Mouse (Mus musculus) thymus, adult 2 months (tissue): Measurements from ENCODE around the gene OR5BS1P. TPM values are rescaled to one million over a fixed set of nuclear protein-coding genes. Genes with fewer than 3 reads are reported as not detected.
"Not testable (repeated sequence)": the region's sequence is repeated elsewhere in the genome, so short reads cannot be mapped to it uniquely, and the experiment has no call there.

ENCODE experiments used
- DNase-seq: peaks from one replicate; pipeline ENCODE4 v3.0.0; 2021
- H3K27ac ChIP-seq: fragments of 200-500 bp; 2 replicates; pipeline ENCODE4 v1.5.1; 2012; ENCODE audit warnings: low read length, control low read depth; ENCODE audit not compliant: control insufficient read depth, insufficient read depth
- H3K27me3 ChIP-seq: fragments of 200-500 bp; 2 replicates; pipeline ENCODE4 v1.6.1; 2012; ENCODE audit warnings: mild to moderate bottlenecking, low read length, moderate library complexity, mixed read lengths; ENCODE audit not compliant: control insufficient read depth, insufficient read depth
- H3K36me3 ChIP-seq: fragments of 200-500 bp; 2 replicates; pipeline ENCODE4 v1.6.1; 2012; ENCODE audit warnings: mild to moderate bottlenecking, low read length, moderate library complexity; ENCODE audit not compliant: control insufficient read depth, insufficient read depth
- H3K4me1 ChIP-seq: fragments of 200-500 bp; replicated peaks from 2 replicates; pipeline ENCODE4 v1.6.1; 2012; ENCODE audit warnings: low read length; ENCODE audit not compliant: control insufficient read depth, insufficient read depth
- H3K4me3 ChIP-seq: fragments of 200-500 bp; 2 replicates; pipeline ENCODE4 v1.5.1; 2012; ENCODE audit warnings: mild to moderate bottlenecking, low read length, control low read depth, moderate library complexity; ENCODE audit not compliant: control insufficient read depth, insufficient read depth
- CTCF ChIP-seq: fragments of 200-500 bp; IDR thresholded peaks from 2 replicates; pipeline ENCODE4 v1.5.1; 2012; ENCODE audit warnings: mild to moderate bottlenecking, control low read depth, low read length, moderate library complexity, borderline replicate concordance; ENCODE audit not compliant: control insufficient read depth, poor library complexity, insufficient read depth; ENCODE audit errors: extremely low read depth
- POLR2A ChIP-seq: fragments of 200-500 bp; IDR thresholded peaks from 2 replicates; pipeline ENCODE4 v1.6.1; 2012; ENCODE audit warnings: mild to moderate bottlenecking, low read length, control low read depth, moderate library complexity; ENCODE audit not compliant: control insufficient read depth, poor library complexity, insufficient read depth; ENCODE audit errors: extremely low read depth
- WGBS: fragments of 180-500 bp; shearing (Covaris S2); methylation state at CpG from one replicate; pipeline ENCODE4 v1.1.7; 2018; 5-methylcytosine and 5-hydroxymethylcytosine counted together
- polyA plus RNA-seq: library from polyadenylated mRNA; depleted of rRNA; stranded (reverse); fragments of >200 nt; gene quantifications from 2 replicates; pipeline ENCODE4 v1.2.3, GENCODE M21; 2012

OR5BS1P gene
- polyA plus RNA-seq, 1 experiment: not detected

DNA sequence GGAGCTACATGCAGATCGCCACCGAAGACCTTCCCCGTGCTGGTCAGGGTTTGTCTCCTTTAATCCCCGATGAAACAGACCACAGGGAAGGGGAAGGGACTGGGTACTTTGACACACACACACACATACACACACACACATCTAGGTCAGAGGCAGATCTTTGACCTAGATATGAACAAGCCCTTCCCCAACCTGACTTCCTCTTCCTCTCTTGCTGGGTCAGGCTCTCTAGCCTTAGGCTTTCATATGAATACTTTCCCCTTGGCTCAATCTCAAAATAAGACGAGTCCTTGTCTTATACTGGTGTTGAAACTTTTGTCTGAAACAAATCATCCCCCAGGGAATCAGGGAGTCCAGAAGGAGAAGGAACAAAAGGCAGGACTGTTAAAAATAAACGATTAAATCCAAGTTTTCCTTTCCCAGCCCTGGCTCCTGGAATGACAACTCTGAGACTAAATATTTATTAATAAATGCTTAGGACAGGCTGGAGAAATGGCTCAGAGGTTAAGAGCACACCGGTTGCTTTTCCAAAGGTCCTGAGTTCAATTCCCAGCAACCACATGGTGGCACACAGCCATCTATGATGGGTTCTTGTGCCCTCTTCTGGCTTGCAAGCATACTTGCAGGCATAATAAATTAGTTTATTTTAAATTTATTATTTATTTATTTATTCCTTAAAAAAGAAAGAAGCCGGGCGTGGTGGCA lies 36.7 kb downstream of the OR5BS1P start:
- Histone ChIP-seq H3K4me3 (peak overlapping the region; percentile 11; the same call in 1 of the 2 replicates), H3K27ac (peak overlapping the region; percentile 73), H3K4me1 (peaks cover 31% of the 10 kb centered on the region), H3K27me3 (no peaks in the 10 kb centered on the region), H3K36me3 (no peaks in the 10 kb centered on the region)
- TF ChIP-seq POLR2A: no peak
- no peak for TF ChIP-seq CTCF
- WGBS: 39% methylated on average over 9 of the region's 9 CpGs
- peak; percentile 46 for DNase-seq

DNA sequence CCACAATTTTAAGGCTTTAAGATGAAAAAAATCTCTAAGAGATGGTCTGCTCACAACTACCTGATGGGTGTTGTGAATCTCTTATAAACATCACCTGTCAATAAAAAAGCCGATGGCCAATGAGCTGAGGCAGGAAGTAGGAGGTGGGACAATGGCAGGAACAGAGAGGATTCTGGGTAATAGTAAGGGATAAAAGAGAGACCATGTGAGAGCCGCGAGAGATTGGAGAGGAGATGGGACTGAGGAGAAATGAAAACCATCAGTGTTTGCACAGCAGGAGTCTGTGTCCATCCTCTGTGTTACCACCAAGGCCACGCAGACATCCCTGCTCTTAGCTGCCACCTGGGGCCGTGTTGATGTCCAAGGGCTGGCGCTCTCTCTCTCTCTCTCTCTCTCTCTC lies 37.6 kb downstream of the OR5BS1P start:
- Histone ChIP-seq H3K27ac (no peak overlapping the region), H3K27me3 (no peaks in the 10 kb centered on the region), H3K36me3 (no peaks in the 10 kb centered on the region), H3K4me3 (no peak overlapping the region), H3K4me1 (peaks cover 34% of the 10 kb centered on the region)
- no peak for DNase-seq
- no peak for TF ChIP-seq POLR2A
- no peak for TF ChIP-seq CTCF
- WGBS: 90% methylated on average over 5 of the region's 6 CpGs

DNA sequence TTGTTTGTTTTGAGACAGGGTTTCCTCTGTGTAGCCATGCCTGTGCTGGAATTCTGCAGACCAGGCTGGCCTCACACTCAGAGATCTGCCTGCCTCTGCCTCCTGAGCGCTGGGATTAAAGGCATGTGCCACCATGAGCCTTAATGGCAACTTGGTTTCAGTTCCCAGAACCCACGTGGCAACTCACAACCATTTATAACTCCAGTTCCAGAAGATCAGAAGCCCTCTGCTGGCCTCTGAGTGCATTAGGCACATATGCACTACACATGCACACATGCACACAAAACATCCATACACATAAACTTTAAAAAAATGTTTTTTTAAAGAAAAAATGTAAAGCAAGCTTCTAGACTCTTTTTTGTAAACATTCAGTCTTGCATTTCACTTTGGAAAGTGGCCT lies 39.7 kb downstream of the OR5BS1P start:
- no peak for DNase-seq
- Histone ChIP-seq H3K27ac (no peak overlapping the region), H3K36me3 (no peaks in the 10 kb centered on the region), H3K27me3 (no peaks in the 10 kb centered on the region), H3K4me3 (no peak overlapping the region), H3K4me1 (peaks cover 45% of the 10 kb centered on the region)
- WGBS: 63% methylated on average over 2 of the region's 2 CpGs
- TF ChIP-seq CTCF (no peak), POLR2A (no peak)

DNA sequence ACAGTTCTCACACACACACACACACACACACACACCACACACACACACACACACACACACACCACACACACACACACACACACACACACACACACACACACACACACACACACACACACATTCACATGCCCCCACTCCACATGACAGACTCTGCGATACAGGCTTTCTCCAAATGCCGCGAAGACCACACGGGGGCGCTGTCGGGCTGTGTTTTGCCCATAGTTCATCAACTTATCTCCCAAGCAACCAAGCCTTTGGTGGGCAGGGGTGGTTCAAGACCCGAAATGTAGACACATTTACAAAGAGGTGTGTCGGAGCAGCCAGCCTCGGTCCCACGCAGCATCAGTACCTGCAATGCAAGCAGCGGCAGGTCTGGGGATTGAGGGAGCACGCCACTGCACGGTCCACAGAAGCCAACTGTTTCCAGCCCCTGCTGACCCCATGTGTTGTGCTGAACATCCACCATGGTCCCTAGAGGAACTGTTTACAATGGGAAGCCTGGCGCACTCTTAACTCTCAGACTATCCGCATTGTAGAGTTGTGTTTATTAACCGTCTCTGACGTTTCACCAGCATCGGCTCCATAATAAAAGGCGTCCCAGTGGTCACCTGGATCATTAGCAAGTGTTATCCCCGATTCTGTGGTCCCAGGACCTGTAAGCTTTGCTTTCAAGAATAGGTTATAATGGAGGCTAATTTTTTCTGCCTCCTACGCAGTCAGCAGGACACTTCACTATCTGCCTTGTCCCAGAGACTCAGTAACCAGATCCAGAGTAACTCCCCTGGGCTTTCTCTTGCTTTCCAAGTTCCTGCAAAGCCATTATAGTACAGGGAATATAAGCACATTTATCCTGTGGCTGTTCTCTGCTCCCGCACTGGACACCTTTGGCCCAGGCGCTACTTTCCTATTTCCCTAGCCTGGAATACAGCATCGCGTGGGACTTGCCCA lies 41.0 kb downstream of the OR5BS1P start:
- 22% methylated on average over 25 of the region's 25 CpGs for WGBS
- Histone ChIP-seq H3K36me3 (no peaks in the 10 kb centered on the region), H3K4me1 (peaks cover 46% of the 10 kb centered on the region), H3K27me3 (no peaks in the 10 kb centered on the region), H3K27ac (peak overlapping the region; percentile 91), H3K4me3 (peak overlapping the region; percentile 36)
- TF ChIP-seq CTCF (peak; percentile 87; the same call in 1 of the 2 replicates), POLR2A (0 out of 2 replicates have a peak, but pooled peaks have one; percentile 14)
- DNase-seq: peak; percentile 85

DNA sequence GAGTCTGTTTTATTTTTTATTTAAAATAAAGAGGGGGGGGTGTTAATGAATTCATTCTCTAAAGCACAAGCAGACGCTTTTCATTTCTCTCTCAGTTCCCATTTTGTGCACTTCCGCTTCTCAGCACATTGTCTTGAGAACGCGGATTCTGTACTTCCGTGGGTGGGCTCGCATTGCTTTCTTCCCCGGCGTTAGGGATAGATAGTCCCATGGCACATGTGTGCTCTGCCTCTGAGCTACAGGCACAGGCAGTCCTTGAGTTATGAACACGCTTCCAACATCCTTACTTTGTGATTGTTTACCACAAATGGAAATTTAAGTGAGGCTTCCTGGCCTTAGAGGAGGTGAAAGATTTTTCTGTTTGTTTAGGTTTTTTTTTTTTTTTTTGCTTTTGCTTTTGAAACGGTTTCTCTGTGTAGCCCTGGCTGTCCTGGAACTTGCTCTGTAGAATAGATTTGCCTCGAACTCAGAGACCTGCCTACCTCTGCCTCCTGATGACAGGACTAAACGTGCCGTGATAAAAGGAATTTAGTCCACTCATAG lies 41.8 kb downstream of the OR5BS1P start:
- 16% methylated on average over 13 of the region's 13 CpGs for WGBS
- no peaks in the 10 kb centered on the region for H3K27me3 ChIP-seq
- no peak overlapping the region for H3K4me3 ChIP-seq

DNA sequence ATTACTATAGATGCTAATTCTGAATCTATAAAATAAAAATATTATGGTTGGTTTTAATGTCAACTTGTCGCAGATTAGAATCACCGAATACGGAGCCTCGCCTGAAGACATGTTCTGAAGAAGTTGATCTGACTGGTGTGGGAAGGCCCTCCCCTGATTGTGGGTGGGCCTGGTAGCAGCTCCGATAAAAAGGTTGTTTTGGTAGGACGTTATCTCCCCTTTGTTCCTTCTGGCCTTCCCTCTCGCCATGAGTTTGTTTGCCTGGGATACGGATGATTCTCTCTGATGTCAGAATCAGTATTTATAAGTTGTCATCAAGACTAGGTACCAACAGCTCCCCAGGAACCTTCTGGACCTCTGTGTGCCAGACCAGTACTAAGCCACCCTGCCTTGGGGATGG lies 42.5 kb downstream of the OR5BS1P start:
- H3K36me3 ChIP-seq: no peaks in the 10 kb centered on the region
- peaks cover 40% of the 10 kb centered on the region for H3K4me1 ChIP-seq
- no peaks in the 10 kb centered on the region for H3K27me3 ChIP-seq
- 86% methylated on average over 8 of the region's 8 CpGs for WGBS
- no peak for DNase-seq
- no peak overlapping the region for H3K27ac ChIP-seq
- no peak overlapping the region for H3K4me3 ChIP-seq
- no peak for TF ChIP-seq CTCF
- no peak for TF ChIP-seq POLR2A

More for the DNA sequence above, 41.8 kb downstream of the OR5BS1P start:
- TF ChIP-seq CTCF: no peak
- no peak for TF ChIP-seq POLR2A
- DNase-seq: peak; percentile 57
- Histone ChIP-seq H3K4me1 (peaks cover 42% of the 10 kb centered on the region), H3K36me3 (no peaks in the 10 kb centered on the region), H3K27ac (peak overlapping the region; percentile 91)

DNA sequence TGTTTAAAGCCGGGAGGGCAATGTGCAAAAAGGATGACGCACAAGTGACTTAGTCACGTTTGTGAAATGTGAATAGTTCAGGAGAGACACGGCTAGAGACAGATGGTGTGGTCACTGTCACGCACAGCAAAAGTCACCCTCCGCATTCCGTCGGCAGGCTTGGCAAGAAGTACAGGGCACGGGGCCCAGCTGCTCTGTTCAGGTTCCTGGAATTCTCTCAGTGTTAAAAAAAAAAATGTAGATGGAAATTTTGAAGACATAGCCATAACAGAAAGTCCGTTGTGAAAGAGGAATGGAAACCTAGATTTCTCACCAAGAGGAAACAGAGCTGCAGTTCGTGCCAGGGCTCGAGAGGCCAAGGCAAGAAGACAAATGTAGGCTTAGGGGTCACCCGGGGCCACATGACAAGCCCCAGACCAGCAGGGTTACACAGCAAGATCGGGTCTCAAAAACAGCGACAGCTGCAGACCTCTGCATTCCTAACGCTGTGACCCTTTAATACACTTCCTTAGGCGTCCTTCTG lies 43.2 kb downstream of the OR5BS1P start:
- 36% methylated on average over 17 of the region's 17 CpGs for WGBS
- peak overlapping the region; percentile 55 for H3K27ac ChIP-seq
- peaks cover 36% of the 10 kb centered on the region for H3K4me1 ChIP-seq
- DNase-seq: no peak
- no peaks in the 10 kb centered on the region for H3K27me3 ChIP-seq
- H3K36me3 ChIP-seq: no peaks in the 10 kb centered on the region
- no peak for TF ChIP-seq CTCF
- no peak for TF ChIP-seq POLR2A
- H3K4me3 ChIP-seq: no peak overlapping the region

DNA sequence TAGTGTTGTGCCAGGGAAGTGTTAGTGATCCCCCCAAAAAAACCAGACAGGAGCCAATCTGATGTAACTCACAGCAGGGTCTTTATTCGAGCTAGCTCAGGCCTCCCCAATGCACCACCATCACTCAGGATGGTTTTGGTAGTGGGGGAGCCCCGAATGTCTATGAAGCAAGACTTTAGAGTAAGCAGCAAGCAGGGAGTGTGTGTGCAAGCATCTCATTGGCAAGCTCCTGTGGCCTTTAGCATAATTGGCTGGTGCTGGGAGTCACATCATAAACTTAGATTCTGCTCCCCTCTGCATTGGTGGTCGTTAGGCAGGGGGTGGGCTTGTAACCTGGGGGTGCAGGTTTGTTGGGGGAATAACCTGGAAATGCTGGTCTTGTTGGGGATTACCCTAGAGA lies 44.0 kb downstream of the OR5BS1P start:
- WGBS: 25% methylated on average over 3 of the region's 3 CpGs
- peak overlapping the region; percentile 91 for H3K27ac ChIP-seq
- H3K36me3 ChIP-seq, H3K4me3 ChIP-seq, H3K27me3 ChIP-seq, DNase-seq: not testable (repeated sequence)
- H3K4me1 ChIP-seq: peaks cover 36% of the 10 kb centered on the region
